Mouse (Mus musculus) liver, postnatal 0 days (tissue): ENCODE data around the gene Bcl2.

Experiments
- CTCF ChIP-seq: sonication (generic); IDR thresholded peaks from 2 replicates; pipeline ENCODE4 v1.5.1; 2016; ENCODE audit warnings: antibody characterized with exemption, low read depth
- EP300 ChIP-seq: IDR thresholded peaks from 2 replicates; pipeline ENCODE4 v1.6.1; 2016; ENCODE audit warnings: antibody characterized with exemption, low read depth, mild to moderate bottlenecking

DNA sequence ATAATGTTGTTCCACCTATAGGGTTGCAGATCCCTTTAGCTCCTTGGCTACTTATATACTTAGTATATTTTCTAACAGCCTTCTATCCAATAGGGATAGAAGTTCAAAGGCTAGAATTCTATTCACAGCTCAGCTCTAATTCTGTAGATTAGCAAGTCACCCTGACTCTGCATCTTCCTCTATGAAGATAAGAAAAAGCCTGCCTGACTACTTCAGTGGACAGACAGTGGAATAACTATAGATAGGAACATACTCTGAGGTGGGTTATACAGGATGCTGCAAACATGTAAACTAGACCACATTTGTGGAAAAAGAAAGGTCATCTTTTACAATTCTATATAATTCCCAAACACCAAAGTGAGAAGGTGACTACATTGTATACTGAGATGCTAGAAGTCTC is 21.5 kb downstream of the Bcl2 start:
- no peak for TF ChIP-seq CTCF
- TF ChIP-seq EP300: no peak
